In the genomic region with DNA sequence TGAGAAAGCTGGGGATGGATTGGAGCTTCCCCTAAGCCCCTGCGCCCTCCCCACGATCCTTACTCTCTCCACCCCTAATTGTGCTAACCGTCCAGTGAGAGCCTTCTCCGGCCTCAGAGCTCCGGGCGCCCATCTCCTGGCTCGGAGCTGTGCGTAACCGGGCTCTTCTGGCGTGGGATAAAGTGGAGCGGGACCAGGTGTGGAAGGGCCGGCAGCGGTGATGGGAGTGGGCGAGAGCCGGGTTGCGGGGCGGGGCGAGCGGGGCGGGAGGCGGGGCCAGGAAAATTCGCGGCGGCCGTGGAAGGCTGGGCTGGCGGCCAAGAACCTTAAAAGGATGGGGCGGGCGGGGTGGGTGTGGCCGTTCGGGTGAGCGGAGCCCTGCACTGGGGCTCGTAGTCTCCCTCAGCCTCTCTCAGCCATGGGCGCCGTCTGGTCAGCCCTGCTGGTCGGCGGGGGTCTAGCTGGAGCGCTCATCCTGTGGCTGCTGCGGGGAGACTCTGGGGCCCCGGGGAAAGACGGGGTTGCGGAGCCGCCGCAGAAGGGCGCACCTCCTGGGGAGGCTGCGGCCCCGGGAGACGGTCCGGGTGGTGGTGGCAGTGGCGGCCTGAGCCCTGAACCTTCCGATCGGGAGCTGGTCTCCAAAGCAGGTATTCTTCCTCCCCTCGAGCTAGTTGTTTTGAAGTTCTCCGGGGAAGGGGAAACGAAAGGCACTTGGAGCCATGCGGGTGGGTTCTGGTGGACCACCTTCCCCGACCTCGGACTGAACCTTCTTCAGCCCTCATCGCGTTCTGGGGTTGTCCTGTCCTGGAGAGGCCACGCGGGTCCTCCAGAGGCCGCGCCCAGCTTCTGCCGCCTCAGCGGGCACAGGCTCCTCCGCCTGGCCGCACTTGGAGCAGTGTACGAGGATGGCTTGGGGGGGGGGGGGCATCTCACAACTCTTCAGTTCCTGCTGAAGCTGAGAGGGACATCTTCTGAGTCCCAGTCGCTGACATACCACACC, we compare ENCODE assay signal across 8 mouse cellular contexts. TPM values are rescaled to one million over a fixed set of nuclear protein-coding genes. Genes with fewer than 3 reads are reported as not detected.
DNase-seq lines count a peak whose midpoint lies in the region; ATAC-seq and TF ChIP-seq lines count a peak whose summit lies in the region.

A gene (plus strand): TSS at position 351 of the 1,000 bp plus-strand sequence.

- TF ChIP-seq EP300 in liver, postnatal 0 days (IDR thresholded peaks at IDR 0.05; ENCODE audit: low read depth) = no peak

- no peak for TF ChIP-seq CTCF in liver, postnatal 0 days (IDR thresholded peaks at IDR 0.05; ENCODE audit: low read depth)

- peak; percentile 80 for DNase-seq in embryo, embryonic 10 days (ENCODE audit: low spot score)
- DNase-seq in heart, adult 18-20 months = peak; percentile 64 to 77
- peak; percentile 30 for DNase-seq in kidney, adult 11 months
- peak; percentile 75 for DNase-seq in liver, postnatal 0 days
- DNase-seq in testis, postnatal 10 days (ENCODE audit: low spot score) = peak; percentile 78

- peak within 1 kb of the TSS; percentile 75 for H3K9ac ChIP-seq in liver, postnatal 0 days (replicated peaks)
- peak within 1 kb of the TSS; percentile 71 for H3K9ac ChIP-seq in neural tube, embryonic 13.5 days

- WGBS in liver, postnatal 0 days (ENCODE audit: insufficient replicate concordance) = under 1% methylated on average over 64 of the region's 69 CpGs
- under 1% methylated on average over 67 of the region's 69 CpGs for WGBS in neural tube, embryonic 13.5 days

- no peaks in the 10 kb centered on the region; the same call in 1 of the 2 replicates for H3K36me3 ChIP-seq in erythroblast, embryonic 14.5 days (ENCODE audit: control insufficient read depth)
- H3K36me3 ChIP-seq in liver, postnatal 0 days (replicated peaks; ENCODE audit: insufficient read depth, low read length) = no peaks in the 10 kb centered on the region
- H3K36me3 ChIP-seq in neural tube, embryonic 13.5 days = no peaks in the 10 kb centered on the region

- peak within 1 kb of the TSS; percentile 54 for H3K4me3 ChIP-seq in erythroblast, embryonic 14.5 days (replicated peaks)
- peak within 1 kb of the TSS; percentile 56 for H3K4me3 ChIP-seq in liver, postnatal 0 days (ENCODE audit: low read depth, low read length)
- peak within 1 kb of the TSS; percentile 54 for H3K4me3 ChIP-seq in neural tube, embryonic 13.5 days

- peaks cover 4% of the 10 kb centered on the region for H3K4me1 ChIP-seq in erythroblast, embryonic 14.5 days (ENCODE audit: control insufficient read depth)
- peaks cover 8% of the 10 kb centered on the region for H3K4me1 ChIP-seq in liver, postnatal 0 days (ENCODE audit: insufficient read depth)
- peaks cover 5% of the 10 kb centered on the region; the same call in 1 of the 2 replicates for H3K4me1 ChIP-seq in neural tube, embryonic 13.5 days (replicated peaks)

- peak within 1 kb of the TSS; percentile 63 for H3K27ac ChIP-seq in liver, postnatal 0 days (ENCODE audit: low read depth)
- H3K27ac ChIP-seq in neural tube, embryonic 13.5 days (replicated peaks) = no peak within 1 kb of the TSS

- H3K27me3 ChIP-seq in erythroblast, embryonic 14.5 days (ENCODE audit: control insufficient read depth) = peaks cover 26% of the 10 kb centered on the region
- H3K27me3 ChIP-seq in liver, postnatal 0 days (ENCODE audit: insufficient read depth, low read length) = 0 out of 2 replicates have a peak, but pooled peaks cover 2% of the 10 kb centered on the region
- peaks cover 18% of the 10 kb centered on the region for H3K27me3 ChIP-seq in neural tube, embryonic 13.5 days

- H3K4me2 ChIP-seq in liver, postnatal 0 days (ENCODE audit: low read depth, low read length) = peak within 1 kb of the TSS; percentile 83
- H3K4me2 ChIP-seq in neural tube, embryonic 13.5 days = peak within 1 kb of the TSS; percentile 88

- H3K9me3 ChIP-seq in erythroblast, embryonic 14.5 days (ENCODE audit: control insufficient read depth, low read length) = no peaks in the 10 kb centered on the region
- H3K9me3 ChIP-seq in liver, postnatal 0 days (ENCODE audit: low read length) = no peaks in the 10 kb centered on the region
- H3K9me3 ChIP-seq in neural tube, embryonic 13.5 days = no peaks in the 10 kb centered on the region

- no peak for ATAC-seq in erythroblast, adult 5-6 weeks (replicated peaks; ENCODE audit: low FRiP score, poor library complexity, severe bottlenecking)
- ATAC-seq in liver, postnatal 0 days = peak; percentile 81
- ATAC-seq in neural tube, embryonic 13.5 days (ENCODE audit: low read depth) = peak; percentile 93

RNA-seq across cellular contexts. Expression of the gene that starts here (rescaled TPM):
- polyA plus RNA-seq in erythroblast, embryonic 14.5 days (2012) = 0.20 TPM in 1 of 2 replicates, not detected in the other
- not detected in 2 replicates for total RNA-seq in erythroblast, adult 5-6 weeks (2015; ENCODE audit: low replicate concordance)
- total RNA-seq in erythroblast, adult 5-6 weeks (2017; ENCODE audit: low replicate concordance) = 2.0 TPM in 1 of 2 replicates, not detected in the other
- total RNA-seq in heart, adult 18-20 months (2021) = 1 to 10 TPM; 2.1 to 2.6 TPM
- polyA plus RNA-seq in liver, postnatal 0 days (2015; fragmentation: Nextera tagmentation; extraction: Ambion mirVana) = 41.1 and 45.7 TPM in 2 replicates
- polyA plus RNA-seq in neural tube, embryonic 13.5 days (2015; fragmentation: Nextera tagmentation; extraction: Ambion mirVana) = 9.9 and 10.4 TPM in 2 replicates

Comparison
In these comparisons a context has a peak if more than half of its experiments do, and no peak if none do; other contexts are left out.
1. DNase-seq: peak in every context shown above with its lines; median percentile 80 in embryo, embryonic 10 days; 78 in testis, postnatal 10 days; 75 in liver, postnatal 0 days; 70 in heart, adult 18-20 months; 30 in kidney, adult 11 months.